Mouse (Mus musculus): ENCODE results near the gene Sox6.

The Sox6 gene

GRCm38 (mm10) chr7:115448403-115449025 is 590.1 kb downstream of the Sox6 start:
- CTCF ChIA-PET: no interaction called here
- POLR2A ChIA-PET: no interaction called here

GRCm38 (mm10) chr7:115447091-115447490 is 591.5 kb downstream of the Sox6 start:
- POLR2A ChIA-PET: interaction anchor here in 1 of 4 experiments (0.5 kb wide), 1 partner anchor 209 kb away, joined by 3 read pairs; no protein-coding TSS in a partner anchor

GRCm38 (mm10) chr7:115446481-115447016 is 592.0 kb downstream of the Sox6 start:
- ChIA-PET CTCF (no interaction called here), POLR2A (no interaction called here)

More at GRCm38 (mm10) chr7:115447091-115447490, 591.5 kb downstream of the Sox6 start:
- CTCF ChIA-PET: interaction anchor here in 1 of 4 experiments (0.6 kb wide), 1 partner anchor 213 kb away, joined by 3 read pairs; no protein-coding TSS in a partner anchor

GRCm38 (mm10) chr7:115426161-115426982 is 612.2 kb downstream of the Sox6 start:
- POLR2A ChIA-PET: interaction anchor here in 1 of 4 experiments (0.5 kb wide), 1 partner anchor 757 kb away, joined by 8 read pairs; no protein-coding TSS in a partner anchor
- CTCF ChIA-PET: no interaction called here

DNA sequence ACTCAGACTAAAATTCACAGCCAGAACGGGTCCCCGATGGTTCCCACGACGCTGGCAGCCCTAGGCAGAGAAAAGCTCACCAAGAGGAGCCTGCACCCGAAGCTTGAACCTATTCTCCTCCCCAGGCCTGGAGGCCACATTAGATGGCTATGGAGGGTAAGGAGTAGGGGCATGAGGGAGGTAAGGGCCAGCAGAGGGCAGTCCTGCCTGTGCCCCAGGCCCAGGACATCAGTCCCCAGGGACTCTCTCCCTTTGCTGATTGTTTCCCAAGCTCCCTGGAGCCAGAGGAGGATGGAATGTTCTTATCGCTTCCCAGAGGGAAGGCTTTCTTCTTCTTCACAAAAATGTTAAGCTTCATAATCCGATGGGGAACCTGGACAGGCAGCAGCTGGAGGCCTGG is 615.8 kb downstream of the Sox6 start:
- ChIA-PET CTCF (no interaction called here), POLR2A (no interaction called here)

GRCm38 (mm10) chr7:115420960-115421359 is 617.6 kb downstream of the Sox6 start:
- CTCF ChIA-PET: interaction anchor here in 1 of 4 experiments (0.6 kb wide), 1 partner anchor 14 kb away, joined by 3 read pairs; no protein-coding TSS in a partner anchor
- POLR2A ChIA-PET: no interaction called here
